Mouse (Mus musculus) erythroid progenitor cell, adult 5-6 weeks (primary cell): ENCODE measurements around the gene Zfp618. TPM values are rescaled to one million over a fixed set of nuclear protein-coding genes. Genes with fewer than 3 reads are reported as not detected.
A peak's percentile ranks its signal among the peaks of the same experiment; 100 is the strongest.

Source experiments
- ATAC-seq: replicated peaks from 2 replicates; pipeline ENCODE4 v1.8.0; 2016; ENCODE audit warnings: moderate number of reproducible peaks, mild to moderate bottlenecking, moderate TSS enrichment, inconsistent platforms; ENCODE audit not compliant: poor library complexity, low FRiP score, severe bottlenecking
- total RNA-seq, 2 experiments: library from RNA; stranded (forward) in 1 of 2; stranded (reverse) in 1 of 2; fragments of 150-400 nt in 1 of 2; fragments of 186-747, 209-891 nt in 1 of 2; gene quantifications; 2 replicates each; pipeline versions ENCODE4 v1.2.3 to v1.2.4; 2015 to 2017; ENCODE audit warnings: low replicate concordance in 2 of 2

Zfp618 gene
- total RNA-seq, 2 experiments from 2014 or later, result not detected

DNA sequence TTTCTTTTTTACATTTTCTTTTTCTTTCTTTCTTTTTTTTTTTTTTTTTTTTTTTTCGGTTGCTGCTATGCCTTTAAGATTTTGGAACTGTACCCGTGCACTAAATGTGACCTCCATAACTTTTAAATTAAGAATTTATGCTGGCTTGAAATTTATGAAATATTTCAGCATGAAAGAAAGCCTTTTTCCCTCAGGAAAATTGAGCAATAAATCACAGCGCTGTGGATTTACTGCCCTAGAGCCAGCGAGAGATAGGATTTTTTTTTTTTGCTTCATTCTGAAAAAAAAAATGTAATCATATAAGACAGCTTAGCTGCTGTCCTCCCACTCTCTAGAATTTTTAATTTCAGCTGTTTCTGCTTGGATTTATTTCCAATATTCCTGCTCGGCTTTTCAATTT is 92.2 kb downstream of the Zfp618 start:
- ATAC-seq, result no peak

DNA sequence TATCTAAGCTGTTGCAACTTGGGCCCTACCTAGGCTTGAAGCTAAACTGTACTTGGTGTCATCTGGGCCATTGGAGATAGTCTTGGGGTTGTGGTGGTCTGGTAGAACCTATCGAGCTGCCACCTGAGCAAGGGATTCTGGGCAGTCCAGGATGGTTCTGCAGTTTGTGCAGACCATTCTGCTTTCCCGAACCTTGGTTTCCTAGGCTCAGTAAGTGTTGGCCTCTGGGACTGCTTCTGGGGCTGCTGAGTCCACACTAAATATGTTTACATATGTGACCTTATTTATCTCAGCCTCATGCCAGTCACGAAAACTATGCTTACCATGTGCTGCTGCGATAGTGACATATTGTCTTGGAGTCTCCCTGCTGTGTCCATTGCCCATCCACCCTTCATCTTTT is 93.3 kb downstream of the Zfp618 start:
- no peak for ATAC-seq

DNA sequence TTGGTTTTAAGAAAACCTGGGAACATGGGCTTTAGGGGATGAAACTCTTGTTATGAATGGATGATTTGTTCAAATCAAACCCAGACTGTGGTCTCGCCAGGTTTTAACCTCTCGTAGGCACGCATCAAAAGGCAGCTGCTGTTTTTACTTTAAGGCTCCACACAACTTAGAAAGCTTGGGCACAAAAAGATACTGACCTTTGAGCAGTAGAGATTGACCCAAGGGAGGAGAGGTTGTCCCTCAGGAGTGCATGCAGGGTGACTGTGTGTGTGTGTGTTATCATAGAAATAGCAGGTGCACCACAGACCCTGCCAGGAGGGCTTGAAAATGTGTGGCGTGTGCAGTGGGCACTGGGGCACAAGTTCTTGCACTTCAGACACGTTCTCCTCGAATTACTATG is 95.0 kb downstream of the Zfp618 start:
- ATAC-seq, result no peak

DNA sequence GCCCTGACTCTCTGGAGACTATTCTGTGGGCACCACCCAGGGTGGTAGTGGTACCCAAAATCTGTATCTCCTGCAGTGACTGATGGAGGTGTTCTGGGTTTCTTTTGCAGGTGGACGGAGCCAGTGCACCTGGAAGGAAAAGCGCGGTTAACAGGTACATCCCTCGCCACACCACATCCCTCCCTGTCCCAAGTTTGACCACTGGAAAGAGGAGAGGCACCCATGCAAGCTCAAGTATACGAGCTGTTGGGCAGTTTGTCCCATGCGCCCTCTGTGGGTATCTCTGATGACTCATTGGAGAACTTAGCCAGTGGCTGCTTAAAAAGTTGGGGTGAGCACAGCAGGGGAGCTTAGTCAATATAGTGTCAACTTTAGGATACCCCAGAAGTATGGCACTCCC is 96.0 kb downstream of the Zfp618 start:
- ATAC-seq, result no peak

DNA sequence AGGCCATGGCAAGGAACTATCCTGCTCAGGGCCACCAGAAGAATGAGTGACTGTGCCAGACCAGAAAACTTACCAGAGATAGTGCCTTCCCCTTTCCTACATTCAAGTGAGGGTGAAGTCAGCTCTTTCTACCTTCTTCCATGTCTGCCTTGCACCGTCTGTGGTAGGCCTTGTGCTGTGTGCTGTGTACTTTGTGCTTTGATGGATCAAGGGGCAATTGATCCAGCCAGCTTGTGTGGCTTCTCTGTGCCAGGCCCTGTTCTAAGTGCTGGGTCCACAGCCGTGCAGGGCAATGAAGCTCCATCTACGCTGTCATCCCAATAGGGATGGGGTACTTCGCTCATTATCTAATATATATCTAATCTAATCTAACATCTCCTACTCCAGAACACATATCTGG is 98.0 kb downstream of the Zfp618 start:
- ATAC-seq, result no peak

DNA sequence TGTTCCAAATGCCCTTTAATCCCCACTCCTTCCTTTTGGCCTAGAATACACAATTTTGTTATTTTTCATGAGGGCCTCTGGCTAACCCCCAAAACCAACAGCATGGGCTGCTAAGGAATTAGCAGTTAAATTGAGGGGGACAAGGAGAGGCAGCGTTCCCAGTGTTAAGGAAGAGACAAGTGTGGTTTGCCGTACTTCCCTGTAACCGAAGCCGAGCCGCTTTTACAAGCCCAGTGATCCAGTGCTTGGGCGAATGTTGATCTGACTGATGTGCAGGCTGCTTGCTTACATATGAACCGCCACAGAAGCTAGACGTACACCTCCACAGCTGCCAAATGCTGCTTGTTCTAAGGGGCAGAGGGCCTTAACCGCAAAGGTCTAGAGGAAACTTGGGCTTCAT is 99.5 kb downstream of the Zfp618 start:
- no peak for ATAC-seq

GRCm38 (mm10) chr4:63066796-63067195 is 101.4 kb downstream of the Zfp618 start:
- ATAC-seq, result no peak

- ATAC-seq, result no peak
Observed at GRCm38 (mm10) chr4:63067822-63068221, 102.4 kb downstream of the Zfp618 start.

DNA sequence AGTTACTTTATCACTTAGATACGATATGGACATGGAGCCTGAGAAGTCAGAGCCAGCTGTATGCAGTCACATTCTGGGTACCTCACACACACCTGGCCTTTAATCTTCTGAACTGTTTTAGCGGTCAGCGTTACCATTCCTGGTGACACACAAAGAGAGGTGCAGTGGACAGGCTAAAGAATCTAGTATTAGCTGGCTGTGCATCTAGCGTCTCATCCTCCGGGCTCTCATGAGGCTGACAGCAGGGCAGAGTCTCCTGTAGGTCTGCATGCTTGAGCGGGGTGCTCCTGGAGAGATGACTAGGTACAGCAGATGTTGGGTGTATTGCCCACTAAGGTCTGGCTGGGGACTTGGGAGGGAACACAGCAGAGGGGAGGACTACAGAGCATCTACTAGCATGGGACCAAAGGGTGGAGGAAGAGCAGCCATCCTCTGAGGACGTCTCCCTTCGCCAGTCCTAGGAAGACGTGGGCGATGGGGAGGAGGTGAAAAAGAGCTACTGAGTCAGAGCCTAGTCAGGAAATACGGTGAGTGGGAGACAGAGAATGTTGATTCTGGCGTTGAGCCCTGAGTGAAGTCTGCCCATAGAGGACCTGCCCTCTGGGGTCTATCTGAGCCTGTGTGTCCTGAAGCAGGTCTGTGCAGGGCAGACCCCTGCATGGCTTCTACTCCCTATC is 103.3 kb downstream of the Zfp618 start:
- ATAC-seq, result no peak

DNA sequence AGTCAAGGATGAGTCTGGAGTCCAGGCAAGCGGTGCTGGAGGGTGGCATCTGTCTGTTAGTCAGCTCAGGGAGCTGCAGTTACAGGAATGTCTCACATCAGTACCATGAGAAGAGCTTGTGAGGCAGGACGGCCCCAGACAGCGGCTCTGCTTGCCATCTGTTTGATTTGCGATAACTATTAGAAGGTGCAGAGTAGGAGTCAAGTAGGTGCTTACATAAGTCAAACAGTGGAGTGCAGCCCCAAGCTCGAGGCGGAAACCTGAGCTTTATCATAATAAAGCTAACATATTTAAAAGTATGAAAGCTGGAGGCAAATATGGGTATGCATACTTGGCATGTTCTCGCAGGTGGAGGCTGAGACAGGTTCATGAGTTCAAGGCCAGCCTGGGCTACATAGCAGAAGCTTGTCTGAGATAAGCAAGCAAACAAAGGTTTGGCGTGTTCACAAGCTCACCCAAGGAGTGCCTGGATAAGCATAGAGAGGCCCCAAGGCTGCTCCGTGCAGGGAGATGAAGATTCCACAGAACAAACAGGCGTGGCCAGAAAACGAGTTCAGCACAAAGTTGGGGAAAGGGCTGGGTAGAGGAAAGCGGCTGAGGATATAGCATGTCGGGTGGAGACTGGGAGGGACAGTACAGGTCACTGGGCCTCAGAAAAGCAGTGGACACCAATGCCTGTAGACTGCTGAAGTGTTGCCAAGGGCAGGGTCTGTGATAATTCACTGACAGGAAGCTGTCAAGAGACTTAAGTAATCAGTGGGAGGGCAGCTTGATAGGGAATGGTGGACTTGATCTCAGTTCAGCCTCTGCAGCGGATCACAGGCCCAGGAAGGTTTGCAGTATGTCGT is 106.3 kb downstream of the Zfp618 start:
- ATAC-seq, result no peak

- no peak for ATAC-seq
Observed at GRCm38 (mm10) chr4:63073139-63073538, 107.8 kb downstream of the Zfp618 start.

DNA sequence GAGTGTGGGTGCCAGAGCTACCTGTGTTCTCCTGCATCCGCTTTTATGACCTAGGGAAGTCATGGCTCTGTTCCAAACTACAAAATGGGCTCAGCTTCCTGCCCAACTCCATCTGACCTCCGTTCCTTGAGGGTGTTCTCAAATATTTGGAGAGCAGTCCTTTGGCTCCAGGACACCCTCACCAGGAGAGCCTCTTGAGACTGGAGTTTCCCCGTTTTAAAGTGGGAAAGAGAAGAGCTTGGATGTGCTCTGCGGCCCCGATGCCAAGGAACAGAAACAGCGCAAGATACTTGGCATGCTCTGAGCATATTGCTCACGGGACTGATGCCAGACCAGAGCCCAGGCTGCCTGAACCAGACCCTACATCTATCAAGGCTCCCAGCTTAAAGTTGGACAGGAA is 113.8 kb downstream of the Zfp618 start:
- no peak for ATAC-seq

- ATAC-seq, result no peak
Observed at GRCm38 (mm10) chr4:63084473-63084889, 119.1 kb downstream of the Zfp618 start.

GRCm38 (mm10) chr4:63089484-63089883 is 124.1 kb downstream of the Zfp618 start:
- no peak for ATAC-seq

GRCm38 (mm10) chr4:63091151-63091550 is 125.8 kb downstream of the Zfp618 start:
- ATAC-seq, result no peak

- no peak for ATAC-seq
Observed at GRCm38 (mm10) chr4:63097603-63098002, 132.2 kb downstream of the Zfp618 start.

GRCm38 (mm10) chr4:63100478-63100877 is 135.1 kb downstream of the Zfp618 start:
- no peak for ATAC-seq

DNA sequence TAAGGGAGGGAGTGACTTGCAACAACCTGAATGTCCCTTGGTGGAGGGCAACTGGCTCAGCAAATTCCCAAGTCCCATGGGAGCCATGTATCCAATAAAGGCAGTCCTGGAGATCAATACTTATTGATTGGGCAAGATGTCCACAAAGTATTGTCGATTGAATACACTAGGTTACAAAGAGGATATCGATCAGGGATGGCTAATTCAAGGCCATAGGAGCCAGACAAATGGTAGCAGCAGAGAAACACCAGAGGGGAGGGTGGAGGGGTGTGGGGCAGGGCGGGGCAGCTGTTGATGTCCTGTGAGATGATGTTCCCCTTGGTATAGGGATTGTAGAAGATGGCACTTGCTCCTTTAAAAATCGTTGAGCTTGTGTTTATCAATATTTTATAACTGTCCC is 136.7 kb downstream of the Zfp618 start:
- ATAC-seq, result no peak

GRCm38 (mm10) chr4:63105651-63106050 is 140.3 kb downstream of the Zfp618 start:
- no peak for ATAC-seq

DNA sequence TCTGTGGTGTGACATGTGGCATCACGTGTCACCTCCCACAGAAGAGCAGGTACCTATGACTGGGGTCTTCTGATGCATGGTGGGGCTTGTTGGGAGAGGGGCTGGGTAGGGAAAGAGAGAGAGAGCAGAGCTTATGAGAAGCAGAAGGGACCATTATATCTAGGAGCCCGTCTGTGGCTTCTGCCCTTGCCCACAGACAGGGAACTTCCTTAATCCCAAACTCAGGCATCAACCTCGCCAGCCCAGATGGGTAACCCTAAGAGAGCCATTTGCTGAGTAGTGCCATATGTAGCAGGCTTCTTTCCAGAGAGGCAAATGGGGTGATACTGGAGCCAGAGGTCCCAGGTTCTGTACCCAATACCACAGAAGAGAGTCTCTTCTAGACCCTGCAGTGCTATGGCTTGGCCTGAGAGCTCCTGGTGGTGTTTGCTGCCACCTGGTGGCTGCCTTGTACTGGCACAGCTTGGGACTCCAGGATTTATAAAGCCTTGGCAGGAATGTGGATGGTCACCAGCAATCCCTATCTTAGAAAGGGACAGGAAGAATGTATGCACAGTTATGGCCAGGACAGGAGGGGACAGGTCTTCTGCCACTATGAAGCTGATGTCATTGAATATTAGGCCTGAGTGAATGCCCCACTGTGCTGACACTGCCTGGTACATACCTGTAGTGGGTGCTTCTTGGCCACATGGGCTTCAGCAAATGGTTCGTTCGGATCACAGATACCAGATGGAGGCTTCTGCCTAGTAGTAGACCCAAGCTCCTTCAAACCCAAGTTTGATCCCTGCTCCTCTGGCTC is 153.5 kb downstream of the Zfp618 start:
- peak; percentile 45; the same call in 1 of the 2 replicates for ATAC-seq
